Mouse (Mus musculus) MEL (cell line): ENCODE measurements at regions not wholly inside any gene's neighbourhood (a gene's known extent, or its start where the extent isn't known, plus 50 kb on each side); places are given as distances from the start of the nearest gene placed in this dataset.

ENCODE experiments used
- DNase-seq: peaks from one replicate; pipeline ENCODE4 v3.0.0; 2011; ENCODE audit warnings: low read depth, low spot score
- H3K27ac ChIP-seq: 2 replicates; pipeline ENCODE4 v1.5.1; 2012; ENCODE audit warnings: low read depth, mild to moderate bottlenecking, control low read depth, low read length, moderate library complexity; ENCODE audit not compliant: control insufficient read depth
- H3K27me3 ChIP-seq, 2 experiments: fragments of 150-350 bp in 1 of 2; sonication (generic) in 1 of 2; 2 replicates each; pipeline ENCODE4 v1.6.1; 2012; ENCODE audit warnings: low read length in 2 of 2, mild to moderate bottlenecking in 2 of 2, improper control_type of control experiment in 1 of 2, moderate library complexity in 1 of 2; ENCODE audit not compliant: insufficient read depth in 2 of 2, control insufficient read depth in 1 of 2
- H3K36me3 ChIP-seq, 2 experiments: 2 replicates each; pipeline ENCODE4 v1.6.1; 2012 to 2014; ENCODE audit warnings: low read length in 2 of 2, improper control_type of control experiment in 1 of 2, inconsistent platforms in 1 of 2, mild to moderate bottlenecking in 1 of 2; ENCODE audit not compliant: insufficient read depth in 2 of 2, control insufficient read depth in 1 of 2
- H3K4me1 ChIP-seq, 2 experiments: fragments of 150-350 bp in 1 of 2; sonication (generic) in 1 of 2; 2 replicates each; pipeline ENCODE4 v1.6.1; 2012; ENCODE audit warnings: low read length in 2 of 2, improper control_type of control experiment in 1 of 2, mild to moderate bottlenecking in 1 of 2; ENCODE audit not compliant: insufficient read depth in 2 of 2, control insufficient read depth in 1 of 2
- H3K4me3 ChIP-seq, 2 experiments: fragments of 150-350 bp in 1 of 2; sonication (generic) in 1 of 2; 2 replicates each; pipeline ENCODE4 v1.5.1; 2012; ENCODE audit warnings: low read depth in 2 of 2, low read length in 2 of 2, mild to moderate bottlenecking in 2 of 2, moderate library complexity in 2 of 2, control low read depth in 1 of 2, improper control_type of control experiment in 1 of 2; ENCODE audit not compliant: control insufficient read depth in 1 of 2, insufficient read depth in 1 of 2
- H3K79me2 ChIP-seq: 2 replicates; pipeline ENCODE4 v1.6.1; 2012; ENCODE audit warnings: mild to moderate bottlenecking, low read length, moderate library complexity; ENCODE audit not compliant: control insufficient read depth, poor library complexity, insufficient read depth
- H3K9ac ChIP-seq: 2 replicates; pipeline ENCODE4 v1.6.1; 2012; ENCODE audit warnings: low read depth, mild to moderate bottlenecking, control low read depth, low read length, moderate library complexity; ENCODE audit not compliant: control insufficient read depth, poor library complexity, severe bottlenecking
- H3K9me3 ChIP-seq: fragments of 150-350 bp; sonication (generic); replicated peaks from 2 replicates; pipeline ENCODE4 v1.6.1; 2012; ENCODE audit warnings: mild to moderate bottlenecking, low read length, improper control_type of control experiment, moderate library complexity; ENCODE audit not compliant: insufficient read depth
- CHD2 ChIP-seq: IDR thresholded peaks from 2 replicates; pipeline ENCODE4 v1.6.1; 2011; ENCODE audit warnings: low read length, improper control_type of control experiment
- E2F4 ChIP-seq: IDR thresholded peaks from 2 replicates; pipeline ENCODE4 v1.6.1; 2011; ENCODE audit warnings: low read depth, low read length, improper control_type of control experiment, borderline replicate concordance
- ELF1 ChIP-seq: IDR thresholded peaks from 2 replicates; pipeline ENCODE4 v1.6.1; 2014; ENCODE audit warnings: low read depth, mild to moderate bottlenecking, inconsistent platforms, low read length, improper control_type of control experiment, moderate library complexity
- EP300 ChIP-seq, 2 experiments: IDR thresholded peaks; 2 replicates each; pipeline ENCODE4 v1.6.1; 2011; ENCODE audit warnings: improper control_type of control experiment in 2 of 2, low read length in 2 of 2, low read depth in 1 of 2, mild to moderate bottlenecking in 1 of 2
- GABPA ChIP-seq: IDR thresholded peaks from 2 replicates; pipeline ENCODE4 v1.6.1; 2012; ENCODE audit warnings: low read depth, mild to moderate bottlenecking, inconsistent platforms, low read length, improper control_type of control experiment, moderate library complexity
- JUND ChIP-seq: IDR thresholded peaks from 2 replicates; pipeline ENCODE4 v1.6.1; 2011; ENCODE audit warnings: low read depth, mild to moderate bottlenecking, improper control_type of control experiment, low read length
- MAFK ChIP-seq: IDR thresholded peaks from 2 replicates; pipeline ENCODE4 v1.6.1; 2011; ENCODE audit warnings: low read depth, mild to moderate bottlenecking, low read length, improper control_type of control experiment, borderline replicate concordance
- MAX ChIP-seq: IDR thresholded peaks from 2 replicates; pipeline ENCODE4 v1.6.1; 2011; ENCODE audit warnings: low read length, improper control_type of control experiment
- MAZ ChIP-seq: IDR thresholded peaks from 2 replicates; pipeline ENCODE4 v1.6.1; 2012; ENCODE audit warnings: low read depth, mild to moderate bottlenecking, inconsistent platforms, low read length, improper control_type of control experiment
- MEF2A ChIP-seq: IDR thresholded peaks from 2 replicates; pipeline ENCODE4 v1.6.1; 2014; ENCODE audit warnings: low read depth, mild to moderate bottlenecking, inconsistent platforms, low read length, improper control_type of control experiment; ENCODE audit not compliant: poor library complexity, insufficient replicate concordance, severe bottlenecking; ENCODE audit errors: extremely low read depth
- NELFE ChIP-seq: IDR thresholded peaks from 2 replicates; pipeline ENCODE4 v1.6.1; 2011; ENCODE audit warnings: low read depth, low read length, improper control_type of control experiment
- POLR2AphosphoS2 ChIP-seq: IDR thresholded peaks from 2 replicates; pipeline ENCODE4 v1.6.1; 2011; ENCODE audit warnings: low read length, improper control_type of control experiment
- RAD21 ChIP-seq: IDR thresholded peaks from 2 replicates; pipeline ENCODE4 v1.6.1; 2011; ENCODE audit warnings: mild to moderate bottlenecking, low read depth, low read length, improper control_type of control experiment
- SIN3A ChIP-seq: IDR thresholded peaks from 2 replicates; pipeline ENCODE4 v1.6.1; 2012; ENCODE audit warnings: low read length, improper control_type of control experiment, inconsistent platforms
- SMC3 ChIP-seq: IDR thresholded peaks from 2 replicates; pipeline ENCODE4 v1.6.1; 2011; ENCODE audit warnings: low read depth, low read length, improper control_type of control experiment
- TBP ChIP-seq: IDR thresholded peaks from 2 replicates; pipeline ENCODE4 v1.8.0; 2011; ENCODE audit warnings: low read depth, low read length, improper control_type of control experiment
- ZKSCAN1 ChIP-seq: IDR thresholded peaks from 2 replicates; pipeline ENCODE4 v1.6.1; 2012; ENCODE audit warnings: low read depth, mild to moderate bottlenecking, inconsistent platforms, low read length, improper control_type of control experiment, moderate library complexity
- ZNF384 ChIP-seq: IDR thresholded peaks from 2 replicates; pipeline ENCODE4 v1.6.1; 2012; ENCODE audit warnings: low read depth, mild to moderate bottlenecking, inconsistent platforms, low read length, improper control_type of control experiment

GRCm38 (mm10) chr16:42719915-42720314 is 155.8 kb upstream of the Zbtb20 start:
- Histone ChIP-seq H3K4me1 (no peaks in the 10 kb centered on the region), H3K9ac (no peak overlapping the region), H3K27me3 (no peaks in the 10 kb centered on the region), H3K4me3 (no peak overlapping the region), H3K36me3 (no peaks in the 10 kb centered on the region), H3K9me3 (no peaks in the 10 kb centered on the region), H3K79me2 (no peaks in the 10 kb centered on the region), H3K27ac (no peak overlapping the region)
- TF ChIP-seq ZKSCAN1 = no peak
- no peak for TF ChIP-seq CHD2
- no peak for TF ChIP-seq MAZ
- no peak for TF ChIP-seq MAFK
- no peak for TF ChIP-seq ELF1
- TF ChIP-seq EP300 (IDR thresholded peaks at IDR 0.05; ENCODE audit: low read depth in 1 of 2, low read length in 2 of 2) = no peak
- TF ChIP-seq ZNF384 = no peak
- DNase-seq = no peak

GRCm38 (mm10) chr16:42718452-42718851 is 157.2 kb upstream of the Zbtb20 start:
- TF ChIP-seq CHD2 (no peak), GABPA (no peak), SMC3 (no peak), EP300 (IDR thresholded peaks at IDR 0.05; ENCODE audit: low read depth in 1 of 2, low read length in 2 of 2) (no peak), NELFE (no peak), ZKSCAN1 (no peak), POLR2AphosphoS2 (no peak), E2F4 (no peak), MAX (no peak), MEF2A (no peak), TBP (no peak), SIN3A (no peak), RAD21 (no peak), JUND (no peak)
- TF ChIP-seq, all 39 proteins: peak for 0
- Histone ChIP-seq H3K27me3 (no peaks in the 10 kb centered on the region), H3K9me3 (no peaks in the 10 kb centered on the region), H3K4me1 (no peaks in the 10 kb centered on the region), H3K4me3 (no peak overlapping the region), H3K36me3 (no peaks in the 10 kb centered on the region), H3K79me2 (no peaks in the 10 kb centered on the region), H3K9ac (no peak overlapping the region), H3K27ac (no peak overlapping the region)
- no peak for DNase-seq
